In genomic region chr9:36764378-36764777, GRCm38 (mm10) we compare ENCODE assay signal across 18 mouse cellular contexts. TPM values are rescaled to one million over a fixed set of nuclear protein-coding genes. Genes with fewer than 3 reads are reported as not detected.
DNase-seq lines count a peak whose midpoint lies in the region; TF ChIP-seq lines count a peak whose summit lies in the region.
"Had no signal": no experiment of that assay in that cellular context is flagged by ENCODE, and none has a peak within 500 bp of the region (broad histone marks: within the 10 kb centered on the region; RNA-seq: fewer than 3 reads in every experiment).

No protein-coding gene starts in this region.

- H3K9me3 ChIP-seq in MEL (replicated peaks; ENCODE audit: insufficient read depth, low read length), result no peaks in the 10 kb centered on the region
- H3K9me3 ChIP-seq: G1E had no signal

- no peak overlapping the region for H3K27ac ChIP-seq in MEL (ENCODE audit: control insufficient read depth, low read depth, low read length)

- peaks cover 28% of the 10 kb centered on the region for H3K79me2 ChIP-seq in MEL (ENCODE audit: control insufficient read depth, insufficient read depth, low read length, poor library complexity)

- no peaks in the 10 kb centered on the region for H3K27me3 ChIP-seq in MEL (ENCODE audit: control insufficient read depth in 1 of 2, insufficient read depth in 2 of 2, low read length in 2 of 2)
- H3K27me3 ChIP-seq: CH12.LX, Patski had no signal

- no peak overlapping the region for H3K9ac ChIP-seq in MEL (ENCODE audit: control insufficient read depth, low read depth, low read length, poor library complexity, severe bottlenecking)

- peak; percentile 49 for DNase-seq in MEL (ENCODE audit: low read depth, low spot score)
- no peak for DNase-seq in left cerebral cortex, adult 9 months (ENCODE audit: low spot score in 2 of 2)
- DNase-seq: adrenal gland, adult 2 months; adrenal gland, adult 8-10 months; adrenal gland, postnatal 10 days; adrenal gland, postnatal 14 days; adrenal gland, postnatal 25 days; adrenal gland, postnatal 36 days; B cell, adult 2 months; cerebellum, adult 11 months; cerebellum, adult 11-12 months; cerebellum, adult 18-20 months; cerebellum, adult 2 months; cerebellum, adult 8-10 months had no signal

- no peak overlapping the region for H3K4me3 ChIP-seq in MEL (ENCODE audit: control insufficient read depth in 1 of 2, insufficient read depth in 1 of 2, low read depth in 2 of 2, low read length in 2 of 2)

- peaks cover 25 to 30% of the 10 kb centered on the region in 2 experiments for H3K36me3 ChIP-seq in MEL (ENCODE audit: control insufficient read depth in 1 of 2, insufficient read depth in 2 of 2, low read length in 2 of 2)

- TF ChIP-seq EP300 in MEL (IDR thresholded peaks at IDR 0.05; ENCODE audit: low read depth in 1 of 2, low read length in 2 of 2), result no peak

- no peak for TF ChIP-seq RAD21 in MEL (IDR thresholded peaks at IDR 0.05; ENCODE audit: low read depth, low read length)

- TF ChIP-seq POLR2A in MEL (IDR thresholded peaks at IDR 0.05; ENCODE audit: control insufficient read depth in 1 of 2, insufficient read depth in 1 of 2, low read depth in 1 of 2, low read length in 2 of 2, poor library complexity in 1 of 2), result no peak

- H3K4me1 ChIP-seq in MEL (ENCODE audit: control insufficient read depth in 1 of 2, insufficient read depth in 2 of 2, low read length in 2 of 2), result peaks cover 6% of the 10 kb centered on the region in 2 experiments; a peak in 3 of 4 replicates

- TF ChIP-seq CTCF in MEL (IDR thresholded peaks at IDR 0.05 in 2 of 3, conservative IDR thresholded peaks at IDR 0.05 in 1 of 3; ENCODE audit: control insufficient read depth in 1 of 3, insufficient read depth in 1 of 3, low read depth in 2 of 3, low read length in 3 of 3, poor library complexity in 1 of 3, severe bottlenecking in 1 of 3), result no peak

TF ChIP-seq in MEL, 35 proteins besides CTCF, POLR2A, EP300 and RAD21:
- TF ChIP-seq GATA1 (IDR thresholded peaks at IDR 0.05; ENCODE audit: low read depth, low read length) (peak; percentile 56), NRF1 (IDR thresholded peaks at IDR 0.05; ENCODE audit: insufficient read depth, low read depth, low read length, poor library complexity, severe bottlenecking) (no peak), MEF2A (IDR thresholded peaks at IDR 0.05; ENCODE audit: extremely low read depth, insufficient replicate concordance, low read depth, low read length, poor library complexity, severe bottlenecking) (no peak), ELF1 (IDR thresholded peaks at IDR 0.05; ENCODE audit: low read depth, low read length) (0 out of 2 replicates have a peak, but pooled peaks have one; percentile 32), ZNF384 (IDR thresholded peaks at IDR 0.05; ENCODE audit: low read depth, low read length) (peak; percentile 77)

RNA-seq across cellular contexts. Expression of gene Stt3a, which starts 3.1 kb away (rescaled TPM):
- 232 and 283 TPM in 2 replicates for total RNA-seq in MEL (2012; rRNA removed)
- polyA plus RNA-seq in MEL (2012; ENCODE audit: insufficient read depth in 1 of 2, insufficient read length in 2 of 2, low read depth in 1 of 2, low replicate concordance in 2 of 2, missing spikeins in 1 of 2), result 100 to 1,000 TPM; 142 to 174 TPM

RNA-seq across cellular contexts. Expression of gene Ei24, which starts 32.8 kb away (rescaled TPM):
- 32.1 and 35.0 TPM in 2 replicates for total RNA-seq in MEL (2012; rRNA removed)
- polyA plus RNA-seq in MEL (2012; ENCODE audit: insufficient read depth in 1 of 2, insufficient read length in 2 of 2, low read depth in 1 of 2, low replicate concordance in 2 of 2, missing spikeins in 1 of 2), result 10 to 100 TPM in 1 of 2 experiments, not detected in 1; 59.7 TPM

RNA-seq across cellular contexts. Expression of gene Chek1, which starts 37.5 kb away (rescaled TPM):
- total RNA-seq in MEL (2012; rRNA removed), result 26.7 and 31.1 TPM in 2 replicates
- 10 to 100 TPM in 1 of 2 experiments, not detected in 1; 33.3 TPM for polyA plus RNA-seq in MEL (2012; ENCODE audit: insufficient read depth in 1 of 2, insufficient read length in 2 of 2, low read depth in 1 of 2, low replicate concordance in 2 of 2, missing spikeins in 1 of 2)

RNA-seq across cellular contexts. Expression of gene Fez1, which starts 57.3 kb away (rescaled TPM):
- total RNA-seq in MEL (2012; rRNA removed), result not detected in 2 replicates
- not detected for polyA plus RNA-seq in MEL (2012; ENCODE audit: insufficient read depth in 1 of 2, insufficient read length in 2 of 2, low read depth in 1 of 2, low replicate concordance in 2 of 2, missing spikeins in 1 of 2)
- total RNA-seq: CH12.LX had no signal
- polyA plus RNA-seq: activated CD4-positive, CD25-positive, alpha-beta regulatory T cell, adult 4 months; G1E; Patski had no signal
